Mouse (Mus musculus): ENCODE results near the gene Pklr. TPM values are rescaled to one million over a fixed set of nuclear protein-coding genes. Genes with fewer than 3 reads are reported as not detected.

Gene Pklr
- polyA plus RNA-seq, 1 experiment, result 2.2 TPM

GRCm38 (mm10) chr3:89101812-89102494 lies 34.0 kb upstream of the Pklr start, which contains the start of gene Fdps:
TSS of gene Fdps (minus strand) at chr3:89101959.
- peak; percentile 55; the same call in 1 of the 2 replicates for TF ChIP-seq POLR2A (IDR thresholded peaks at IDR 0.05; ENCODE audit: control insufficient read depth, extremely low read depth, insufficient read depth, low read length, poor library complexity)
- 0 out of 2 replicates have a peak, but pooled peaks have one; percentile 46 for TF ChIP-seq CTCF (IDR thresholded peaks at IDR 0.05; ENCODE audit: borderline replicate concordance, control insufficient read depth, extremely low read depth, insufficient read depth, low read length, poor library complexity)
- Histone ChIP-seq H3K27me3 (ENCODE audit: control insufficient read depth, insufficient read depth, low read length) (no peaks in the 10 kb centered on the region), H3K27ac (ENCODE audit: control insufficient read depth, insufficient read depth, low read length) (peak within 1 kb of the TSS; percentile 19; the same call in 1 of the 2 replicates), H3K36me3 (ENCODE audit: control insufficient read depth, insufficient read depth, low read length) (no peaks in the 10 kb centered on the region), H3K4me1 (replicated peaks; ENCODE audit: control insufficient read depth, insufficient read depth, low read length) (peaks cover 4% of the 10 kb centered on the region), H3K4me3 (ENCODE audit: control insufficient read depth, insufficient read depth, low read length) (peak within 1 kb of the TSS; percentile 71)
- DNase-seq, result peak; percentile 95
- WGBS, result under 1% methylated on average over 26 of the region's 26 CpGs

DNA sequence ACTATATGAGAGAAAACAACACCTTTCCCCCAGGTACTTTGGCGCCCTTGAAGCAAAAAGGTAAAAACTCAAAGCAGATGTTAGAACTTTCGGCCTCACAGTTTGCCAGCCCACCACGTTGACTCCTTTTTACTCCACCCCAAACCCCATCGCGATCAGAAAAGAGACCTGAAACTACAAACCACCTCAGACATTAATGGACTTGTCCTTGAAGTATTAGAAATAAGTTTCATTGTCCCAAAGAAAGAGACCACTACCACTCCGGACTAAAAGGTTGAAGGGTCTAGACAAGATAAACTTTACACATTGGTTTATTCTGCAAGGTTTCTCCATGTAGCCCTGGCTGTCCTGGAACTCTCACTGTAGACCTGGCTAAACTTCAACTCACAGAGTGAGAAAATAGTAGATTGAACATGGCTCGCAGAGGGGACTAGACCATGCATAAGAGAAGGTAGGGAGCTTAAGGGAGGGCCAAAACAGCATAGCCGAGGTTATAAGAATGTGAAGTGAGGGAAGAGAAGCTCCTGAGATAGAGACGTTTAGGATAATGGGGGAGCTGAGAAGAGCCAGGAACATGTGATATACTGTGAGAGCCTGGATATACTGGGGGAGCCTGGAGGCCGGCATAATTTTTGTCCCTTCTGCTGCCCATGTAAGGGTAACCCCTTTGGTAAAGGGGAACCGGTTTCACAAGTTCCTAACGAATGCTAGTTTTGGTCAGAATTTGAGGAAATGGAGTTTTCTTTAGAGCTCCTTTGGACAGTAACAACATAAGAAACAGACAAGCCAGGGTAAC lies 33.2 kb upstream of the Pklr start:
- Histone ChIP-seq H3K27ac (ENCODE audit: control insufficient read depth, insufficient read depth, low read length) (no peak overlapping the region), H3K4me1 (replicated peaks; ENCODE audit: control insufficient read depth, insufficient read depth, low read length) (peaks cover 4% of the 10 kb centered on the region), H3K36me3 (ENCODE audit: control insufficient read depth, insufficient read depth, low read length) (no peaks in the 10 kb centered on the region), H3K4me3 (ENCODE audit: control insufficient read depth, insufficient read depth, low read length) (no peak overlapping the region), H3K27me3 (ENCODE audit: control insufficient read depth, insufficient read depth, low read length) (no peaks in the 10 kb centered on the region)
- no peak for DNase-seq
- TF ChIP-seq CTCF (IDR thresholded peaks at IDR 0.05; ENCODE audit: borderline replicate concordance, control insufficient read depth, extremely low read depth, insufficient read depth, low read length, poor library complexity) (no peak), POLR2A (IDR thresholded peaks at IDR 0.05; ENCODE audit: control insufficient read depth, extremely low read depth, insufficient read depth, low read length, poor library complexity) (no peak)
- 70% methylated on average over 12 of the region's 12 CpGs for WGBS

- Histone ChIP-seq H3K27ac (ENCODE audit: control insufficient read depth, insufficient read depth, low read length) (no peak overlapping the region), H3K4me3 (ENCODE audit: control insufficient read depth, insufficient read depth, low read length) (no peak overlapping the region), H3K4me1 (replicated peaks; ENCODE audit: control insufficient read depth, insufficient read depth, low read length) (peaks cover 4% of the 10 kb centered on the region), H3K36me3 (ENCODE audit: control insufficient read depth, insufficient read depth, low read length) (no peaks in the 10 kb centered on the region), H3K27me3 (ENCODE audit: control insufficient read depth, insufficient read depth, low read length) (no peaks in the 10 kb centered on the region)
- WGBS, result 78% methylated on average over 4 of the region's 4 CpGs
- no peak for DNase-seq
- TF ChIP-seq POLR2A (IDR thresholded peaks at IDR 0.05; ENCODE audit: control insufficient read depth, extremely low read depth, insufficient read depth, low read length, poor library complexity) (no peak), CTCF (IDR thresholded peaks at IDR 0.05; ENCODE audit: borderline replicate concordance, control insufficient read depth, extremely low read depth, insufficient read depth, low read length, poor library complexity) (no peak)
Observed at GRCm38 (mm10) chr3:89103291-89103595, 32.7 kb upstream of the Pklr start.

GRCm38 (mm10) chr3:89106881-89107280 lies 29.1 kb upstream of the Pklr start:
- TF ChIP-seq CTCF (IDR thresholded peaks at IDR 0.05; ENCODE audit: borderline replicate concordance, control insufficient read depth, extremely low read depth, insufficient read depth, low read length, poor library complexity), result no peak
- TF ChIP-seq POLR2A (IDR thresholded peaks at IDR 0.05; ENCODE audit: control insufficient read depth, extremely low read depth, insufficient read depth, low read length, poor library complexity), result no peak
- DNase-seq, result no peak
- no peaks in the 10 kb centered on the region for H3K27me3 ChIP-seq (ENCODE audit: control insufficient read depth, insufficient read depth, low read length)
- no peak overlapping the region for H3K4me3 ChIP-seq (ENCODE audit: control insufficient read depth, insufficient read depth, low read length)
- no peaks in the 10 kb centered on the region for H3K4me1 ChIP-seq (replicated peaks; ENCODE audit: control insufficient read depth, insufficient read depth, low read length)
- no peaks in the 10 kb centered on the region for H3K36me3 ChIP-seq (ENCODE audit: control insufficient read depth, insufficient read depth, low read length)
- H3K27ac ChIP-seq (ENCODE audit: control insufficient read depth, insufficient read depth, low read length), result no peak overlapping the region

- DNase-seq, result no peak
- no peak overlapping the region for H3K4me3 ChIP-seq (ENCODE audit: control insufficient read depth, insufficient read depth, low read length)
- 88% methylated on average over 3 of the region's 3 CpGs for WGBS
- no peak overlapping the region for H3K27ac ChIP-seq (ENCODE audit: control insufficient read depth, insufficient read depth, low read length)
- TF ChIP-seq POLR2A (IDR thresholded peaks at IDR 0.05; ENCODE audit: control insufficient read depth, extremely low read depth, insufficient read depth, low read length, poor library complexity), result no peak
- TF ChIP-seq CTCF (IDR thresholded peaks at IDR 0.05; ENCODE audit: borderline replicate concordance, control insufficient read depth, extremely low read depth, insufficient read depth, low read length, poor library complexity), result no peak
- no peaks in the 10 kb centered on the region for H3K4me1 ChIP-seq (replicated peaks; ENCODE audit: control insufficient read depth, insufficient read depth, low read length)
- no peaks in the 10 kb centered on the region for H3K36me3 ChIP-seq (ENCODE audit: control insufficient read depth, insufficient read depth, low read length)
- H3K27me3 ChIP-seq (ENCODE audit: control insufficient read depth, insufficient read depth, low read length), result no peaks in the 10 kb centered on the region
Observed at GRCm38 (mm10) chr3:89107545-89107944, 28.4 kb upstream of the Pklr start.

DNA sequence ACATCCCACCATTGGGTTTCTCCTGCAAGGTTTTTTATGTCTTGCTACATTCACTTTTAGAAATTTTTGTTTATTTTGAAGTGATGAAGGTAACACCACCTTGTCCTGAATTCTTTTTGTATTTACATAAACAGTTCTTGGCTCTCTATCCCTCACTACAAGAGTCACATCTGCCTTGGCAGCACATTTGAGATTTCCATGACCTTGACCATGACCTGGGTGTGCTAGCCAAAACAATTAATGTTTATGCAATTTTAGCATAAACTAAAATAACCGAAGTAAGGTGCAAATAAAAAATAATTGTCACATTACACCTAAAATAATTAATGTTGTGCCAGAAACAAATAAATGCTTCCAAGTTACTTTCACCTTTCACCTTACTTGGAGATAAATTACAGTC lies 27.8 kb upstream of the Pklr start:
- WGBS, result 88% methylated on average over 1 of the region's 1 CpGs
- no peaks in the 10 kb centered on the region for H3K4me1 ChIP-seq (replicated peaks; ENCODE audit: control insufficient read depth, insufficient read depth, low read length)
- no peaks in the 10 kb centered on the region for H3K27me3 ChIP-seq (ENCODE audit: control insufficient read depth, insufficient read depth, low read length)
- no peak for TF ChIP-seq CTCF (IDR thresholded peaks at IDR 0.05; ENCODE audit: borderline replicate concordance, control insufficient read depth, extremely low read depth, insufficient read depth, low read length, poor library complexity)
- H3K36me3 ChIP-seq (ENCODE audit: control insufficient read depth, insufficient read depth, low read length), result no peaks in the 10 kb centered on the region
- H3K27ac ChIP-seq (ENCODE audit: control insufficient read depth, insufficient read depth, low read length), result no peak overlapping the region
- DNase-seq, result no peak
- no peak overlapping the region for H3K4me3 ChIP-seq (ENCODE audit: control insufficient read depth, insufficient read depth, low read length)

All from thymus, adult 2 months (tissue).